Mouse (Mus musculus): Measurements from ENCODE around the gene Rassf5.

GRCm38 (mm10) chr1:131286803-131287202 lies 41.7 kb upstream of the Rassf5 start:
- TF ChIP-seq POLR2A (IDR thresholded peaks at IDR 0.05; ENCODE audit: control insufficient read depth, extremely low read depth, insufficient read depth, low read length, poor library complexity) (no peak), CTCF (IDR thresholded peaks at IDR 0.05; ENCODE audit: borderline replicate concordance, control insufficient read depth, extremely low read depth, insufficient read depth, low read length, poor library complexity) (no peak)
